Mouse (Mus musculus): ENCODE results near the gene Arhgef26. TPM values are rescaled to one million over a fixed set of nuclear protein-coding genes. Genes with fewer than 3 reads are reported as not detected.

The Arhgef26 gene
- not detected in 2 replicates for total RNA-seq (2012; rRNA removed)
- polyA plus RNA-seq (2012; ENCODE audit: insufficient read depth in 1 of 2, insufficient read length in 2 of 2, low read depth in 1 of 2, low replicate concordance in 2 of 2, missing spikeins in 1 of 2) = under 1 TPM in 1 of 2 experiments, not detected in 1; 0.08 TPM

DNA sequence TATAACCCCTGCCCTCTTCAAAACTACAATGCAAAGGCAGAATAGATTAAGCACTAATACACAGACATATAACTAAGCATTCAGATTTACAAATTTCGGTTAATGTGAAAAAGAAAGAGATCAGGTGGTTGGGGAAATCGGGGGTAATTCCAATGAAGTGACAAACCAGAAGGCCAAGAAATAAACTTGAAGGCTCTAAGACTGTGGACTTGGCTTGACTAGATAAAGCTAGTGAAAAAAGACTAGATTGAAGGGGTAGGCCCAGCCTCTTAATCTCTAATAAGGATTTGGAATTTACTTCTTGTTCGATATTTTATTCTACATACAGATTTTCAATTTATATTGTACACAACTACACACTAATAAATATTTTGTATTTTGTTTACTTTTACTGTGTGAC is at the start of gene Arhgef26:
TSS of gene Arhgef26 (plus strand) at position 301 of the 400 bp plus-strand sequence.
- Histone ChIP-seq H3K4me3 (ENCODE audit: control insufficient read depth in 1 of 2, insufficient read depth in 1 of 2, low read depth in 2 of 2, low read length in 2 of 2) (no peak within 1 kb of the TSS), H3K4me1 (ENCODE audit: control insufficient read depth in 1 of 2, insufficient read depth in 2 of 2, low read length in 2 of 2) (no peaks in the 10 kb centered on the region), H3K36me3 (ENCODE audit: control insufficient read depth in 1 of 2, insufficient read depth in 2 of 2, low read length in 2 of 2) (no peaks in the 10 kb centered on the region), H3K79me2 (ENCODE audit: control insufficient read depth, insufficient read depth, low read length, poor library complexity) (no peaks in the 10 kb centered on the region), H3K27ac (ENCODE audit: control insufficient read depth, low read depth, low read length) (no peak within 1 kb of the TSS), H3K9ac (ENCODE audit: control insufficient read depth, low read depth, low read length, poor library complexity, severe bottlenecking) (no peak within 1 kb of the TSS), H3K27me3 (ENCODE audit: control insufficient read depth in 1 of 2, insufficient read depth in 2 of 2, low read length in 2 of 2) (no peaks in the 10 kb centered on the region), H3K9me3 (replicated peaks; ENCODE audit: insufficient read depth, low read length) (no peaks in the 10 kb centered on the region)
- TF ChIP-seq SMC3 (IDR thresholded peaks at IDR 0.05; ENCODE audit: low read depth, low read length) (no peak), UBTF (IDR thresholded peaks at IDR 0.05; ENCODE audit: borderline replicate concordance, insufficient read depth, low read depth, low read length) (no peak), NELFE (IDR thresholded peaks at IDR 0.05; ENCODE audit: low read depth, low read length) (no peak), NRF1 (IDR thresholded peaks at IDR 0.05; ENCODE audit: insufficient read depth, low read depth, low read length, poor library complexity, severe bottlenecking) (no peak), MEF2A (IDR thresholded peaks at IDR 0.05; ENCODE audit: extremely low read depth, insufficient replicate concordance, low read depth, low read length, poor library complexity, severe bottlenecking) (no peak)
- no peak for DNase-seq (ENCODE audit: low read depth, low spot score)

DNA sequence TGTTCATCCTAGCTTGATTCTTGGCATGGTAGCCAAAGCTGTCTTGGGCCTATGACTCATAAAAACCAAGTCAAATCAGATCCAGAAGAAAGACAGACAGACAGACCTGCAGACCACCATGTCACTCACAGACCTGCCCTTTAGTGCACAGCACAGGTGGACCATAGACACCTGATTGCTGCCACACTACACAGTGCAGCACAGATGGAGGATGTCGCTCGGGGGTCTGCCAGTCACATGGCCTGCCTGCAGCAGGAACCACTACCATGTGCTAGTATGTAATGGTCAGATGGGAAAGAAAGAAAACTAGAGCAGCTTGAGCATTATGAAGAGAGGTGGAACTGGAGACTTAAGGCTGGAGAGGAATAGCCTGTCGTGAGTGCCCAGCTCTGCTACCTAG is 27.7 kb upstream of the Arhgef26 start:
- Histone ChIP-seq H3K4me1 (ENCODE audit: control insufficient read depth in 1 of 2, insufficient read depth in 2 of 2, low read length in 2 of 2) (no peaks in the 10 kb centered on the region), H3K9me3 (replicated peaks; ENCODE audit: insufficient read depth, low read length) (no peaks in the 10 kb centered on the region), H3K79me2 (ENCODE audit: control insufficient read depth, insufficient read depth, low read length, poor library complexity) (no peaks in the 10 kb centered on the region), H3K27me3 (ENCODE audit: control insufficient read depth in 1 of 2, insufficient read depth in 2 of 2, low read length in 2 of 2) (no peaks in the 10 kb centered on the region), H3K9ac (ENCODE audit: control insufficient read depth, low read depth, low read length, poor library complexity, severe bottlenecking) (no peak overlapping the region), H3K36me3 (ENCODE audit: control insufficient read depth in 1 of 2, insufficient read depth in 2 of 2, low read length in 2 of 2) (no peaks in the 10 kb centered on the region), H3K4me3 (ENCODE audit: control insufficient read depth in 1 of 2, insufficient read depth in 1 of 2, low read depth in 2 of 2, low read length in 2 of 2) (no peak overlapping the region), H3K27ac (ENCODE audit: control insufficient read depth, low read depth, low read length) (no peak overlapping the region)
- TF ChIP-seq UBTF (IDR thresholded peaks at IDR 0.05; ENCODE audit: borderline replicate concordance, insufficient read depth, low read depth, low read length) (no peak), POLR2AphosphoS2 (IDR thresholded peaks at IDR 0.05; ENCODE audit: low read length) (no peak), SIN3A (IDR thresholded peaks at IDR 0.05; ENCODE audit: low read length) (no peak), ETS1 (IDR thresholded peaks at IDR 0.05; ENCODE audit: low read depth, low read length) (no peak), NRF1 (IDR thresholded peaks at IDR 0.05; ENCODE audit: insufficient read depth, low read depth, low read length, poor library complexity, severe bottlenecking) (no peak), CHD2 (IDR thresholded peaks at IDR 0.05; ENCODE audit: low read length) (no peak), ZMIZ1 (IDR thresholded peaks at IDR 0.05; ENCODE audit: low read depth, low read length) (no peak), TCF12 (IDR thresholded peaks at IDR 0.05; ENCODE audit: low read depth, low read length) (no peak), USF1 (IDR thresholded peaks at IDR 0.05; ENCODE audit: low read depth, low read length) (no peak), ELF1 (IDR thresholded peaks at IDR 0.05; ENCODE audit: low read depth, low read length) (no peak), TAL1 (IDR thresholded peaks at IDR 0.05; ENCODE audit: low read length) (no peak), MEF2A (IDR thresholded peaks at IDR 0.05; ENCODE audit: extremely low read depth, insufficient replicate concordance, low read depth, low read length, poor library complexity, severe bottlenecking) (no peak), RCOR1 (IDR thresholded peaks at IDR 0.05; ENCODE audit: low read depth, low read length) (no peak)
- DNase-seq (ENCODE audit: low read depth, low spot score) = no peak
